Mouse (Mus musculus): ENCODE data around the gene Mfsd2a.

DNA sequence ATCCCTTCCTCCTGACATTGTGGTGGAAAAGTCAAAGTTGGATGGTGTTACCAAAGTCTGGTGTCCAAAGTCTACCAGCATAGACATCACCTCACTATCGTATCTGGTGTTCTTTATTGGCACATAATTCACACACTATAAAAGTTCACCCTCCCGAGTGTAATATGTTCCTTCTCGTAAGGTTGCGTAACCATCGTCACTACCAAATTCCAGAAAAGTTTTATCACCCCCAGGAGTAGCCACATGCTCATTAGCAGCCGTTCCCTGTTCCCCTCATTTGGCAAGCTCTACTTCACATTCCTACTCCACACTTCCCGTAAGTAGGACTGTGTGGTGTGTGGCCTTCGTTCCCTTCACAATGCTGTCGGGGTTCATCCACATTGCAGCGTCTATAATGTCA lies 55.6 kb downstream of the Mfsd2a start:
- TF ChIP-seq CTCF (IDR thresholded peaks at IDR 0.05; ENCODE audit: low read depth) = no peak
- TF ChIP-seq EP300 (IDR thresholded peaks at IDR 0.05; ENCODE audit: low read depth) = no peak

All from heart, postnatal 0 days (tissue).